Mouse (Mus musculus) embryo, embryonic 10 days (tissue): ENCODE data around the gene Gzmm.
A peak's percentile ranks its signal among the peaks of the same experiment; 100 is the strongest.
"Not testable (repeated sequence)": the region's sequence is repeated elsewhere in the genome, so short reads cannot be mapped to it uniquely, and the experiment has no call there.

ENCODE experiments used
- DNase-seq: peaks from one replicate; pipeline ENCODE4 v3.0.0-alpha.2; 2015; ENCODE audit warnings: low spot score

The Gzmm gene

GRCm38 (mm10) chr10:79701443-79702129 is 12.8 kb downstream of the Gzmm start:
- DNase-seq, result peak; percentile 60

GRCm38 (mm10) chr10:79702970-79703369 is 14.2 kb downstream of the Gzmm start:
- not testable (repeated sequence) for DNase-seq

GRCm38 (mm10) chr10:79703541-79703940 is 14.7 kb downstream of the Gzmm start:
- DNase-seq, result no peak

GRCm38 (mm10) chr10:79704065-79704969 is 15.5 kb downstream of the Gzmm start, which contains the start of gene Bsg:
TSS of gene Bsg (plus strand) at chr10:79704491.
- DNase-seq, result peak; percentile 100

GRCm38 (mm10) chr10:79704970-79705360 is 16.1 kb downstream of the Gzmm start:
- DNase-seq, result no peak

GRCm38 (mm10) chr10:79705951-79706350 is 17.1 kb downstream of the Gzmm start:
- DNase-seq, result no peak

- DNase-seq, result no peak
Observed at GRCm38 (mm10) chr10:79706406-79707094, 17.7 kb downstream of the Gzmm start.

- no peak for DNase-seq
Observed at GRCm38 (mm10) chr10:79707162-79707561, 18.3 kb downstream of the Gzmm start.

GRCm38 (mm10) chr10:79707759-79708158 is 18.9 kb downstream of the Gzmm start:
- no peak for DNase-seq

GRCm38 (mm10) chr10:79708668-79709067 is 19.8 kb downstream of the Gzmm start:
- no peak for DNase-seq

- no peak for DNase-seq
Observed at GRCm38 (mm10) chr10:79709307-79709706, 20.5 kb downstream of the Gzmm start.

- DNase-seq, result no peak
Observed at GRCm38 (mm10) chr10:79712029-79712428, 23.2 kb downstream of the Gzmm start.

- DNase-seq, result peak; percentile 88
Observed at GRCm38 (mm10) chr10:79712499-79713126, 23.8 kb downstream of the Gzmm start.

GRCm38 (mm10) chr10:79713163-79713562 is 24.3 kb downstream of the Gzmm start:
- no peak for DNase-seq

GRCm38 (mm10) chr10:79714996-79715395 is 26.2 kb downstream of the Gzmm start:
- DNase-seq, result no peak

- DNase-seq, result no peak
Observed at GRCm38 (mm10) chr10:79716254-79716987, 27.6 kb downstream of the Gzmm start, which contains the start of gene Hcn2. TSS of gene Hcn2 (plus strand) at chr10:79716634.

GRCm38 (mm10) chr10:79716988-79717355 is 28.2 kb downstream of the Gzmm start:
- DNase-seq, result no peak

GRCm38 (mm10) chr10:79717640-79718357 is 29.0 kb downstream of the Gzmm start:
- DNase-seq, result peak; percentile 90

- DNase-seq, result no peak
Observed at GRCm38 (mm10) chr10:79721089-79721488, 32.3 kb downstream of the Gzmm start.

GRCm38 (mm10) chr10:79723047-79723446 is 34.2 kb downstream of the Gzmm start:
- no peak for DNase-seq

GRCm38 (mm10) chr10:79723692-79724091 is 34.9 kb downstream of the Gzmm start:
- no peak for DNase-seq
